Mouse (Mus musculus) forebrain, embryonic 13.5 days (tissue): Measurements from ENCODE around the gene Pla1a. TPM values are rescaled to one million over a fixed set of nuclear protein-coding genes. Genes with fewer than 3 reads are reported as not detected.

ENCODE experiments used
- ATAC-seq: fragments of 200-750 bp; cut with Nextera tagmentation; 2 replicates; pipeline ENCODE4 v1.8.0; 2017
- H3K27ac ChIP-seq: fragments of 300-500 bp; sonication (generic); 2 replicates; pipeline ENCODE4 v1.5.1; 2015; ENCODE audit warnings: inconsistent platforms, mild to moderate bottlenecking, moderate library complexity
- H3K27me3 ChIP-seq: fragments of 300-500 bp; sonication (generic); 2 replicates; pipeline ENCODE4 v1.6.1; 2015; ENCODE audit warnings: mild to moderate bottlenecking, inconsistent platforms
- H3K36me3 ChIP-seq: fragments of 300-500 bp; sonication (generic); 2 replicates; pipeline ENCODE4 v1.6.1; 2015; ENCODE audit warnings: mild to moderate bottlenecking, inconsistent platforms; ENCODE audit not compliant: poor library complexity, severe bottlenecking
- H3K4me1 ChIP-seq: fragments of 300-500 bp; sonication (generic); 2 replicates; pipeline ENCODE4 v1.6.1; 2015; ENCODE audit warnings: inconsistent platforms
- H3K4me2 ChIP-seq: fragments of 300-500 bp; sonication (generic); 2 replicates; pipeline ENCODE4 v1.6.1; 2015; ENCODE audit warnings: inconsistent platforms, mild to moderate bottlenecking, moderate library complexity
- H3K4me3 ChIP-seq: fragments of 300-500 bp; sonication (generic); 2 replicates; pipeline ENCODE4 v1.5.1; 2015; ENCODE audit warnings: mild to moderate bottlenecking, inconsistent platforms
- H3K9ac ChIP-seq: fragments of 300-500 bp; sonication (generic); 2 replicates; pipeline ENCODE4 v1.6.1; 2015; ENCODE audit warnings: mild to moderate bottlenecking, inconsistent platforms
- H3K9me3 ChIP-seq: fragments of 300-500 bp; sonication (generic); replicated peaks from 2 replicates; pipeline ENCODE4 v1.6.1; 2016; ENCODE audit warnings: inconsistent platforms
- WGBS: fragments of 180-500 bp; shearing (Covaris S2); methylation state at CpG from one replicate; pipeline ENCODE4 v1.1.7; 2015; 5-methylcytosine and 5-hydroxymethylcytosine counted together
- polyA plus RNA-seq: library from polyadenylated mRNA; unstranded; fragments of >200 nt; fragmentation: Nextera tagmentation; extraction: Ambion mirVana; gene quantifications from 2 replicates; pipeline ENCODE4 v1.2.1, GENCODE M21; 2015

The Pla1a gene
- polyA plus RNA-seq, 1 experiment from 2014 or later, result 0.45 TPM

GRCm38 (mm10) chr16:38377546-38377945 lies 55.4 kb downstream of the Pla1a start:
- no peaks in the 10 kb centered on the region for H3K9me3 ChIP-seq
- H3K4me2 ChIP-seq, result no peak overlapping the region
- 85% methylated on average over 6 of the region's 6 CpGs for WGBS
- no peaks in the 10 kb centered on the region for H3K27me3 ChIP-seq
- no peak overlapping the region for H3K27ac ChIP-seq
- no peaks in the 10 kb centered on the region for H3K36me3 ChIP-seq
- H3K4me1 ChIP-seq, result peaks cover 6% of the 10 kb centered on the region; the same call in 1 of the 2 replicates
- ATAC-seq, result no peak
- no peak overlapping the region for H3K9ac ChIP-seq
- no peak overlapping the region for H3K4me3 ChIP-seq

- no peaks in the 10 kb centered on the region for H3K9me3 ChIP-seq
- 58% methylated on average over 8 of the region's 8 CpGs for WGBS
- H3K4me2 ChIP-seq, result peak overlapping the region; percentile 55
- H3K9ac ChIP-seq, result peak overlapping the region; percentile 56
- peak; percentile 42 for ATAC-seq
- H3K36me3 ChIP-seq, result no peaks in the 10 kb centered on the region
- peak overlapping the region; percentile 27 for H3K4me3 ChIP-seq
- no peaks in the 10 kb centered on the region for H3K27me3 ChIP-seq
- no peak overlapping the region; the same call in 1 of the 2 replicates for H3K27ac ChIP-seq
- peaks cover 6% of the 10 kb centered on the region; the same call in 1 of the 2 replicates for H3K4me1 ChIP-seq
Observed at GRCm38 (mm10) chr16:38376841-38377249, 56.1 kb downstream of the Pla1a start.

- Histone ChIP-seq H3K4me2 (peak overlapping the region; percentile 55), H3K9ac (peak overlapping the region; percentile 56), H3K27ac (no peak overlapping the region; the same call in 1 of the 2 replicates), H3K4me3 (peak overlapping the region; percentile 27), H3K27me3 (no peaks in the 10 kb centered on the region), H3K9me3 (no peaks in the 10 kb centered on the region), H3K4me1 (peaks cover 6% of the 10 kb centered on the region; the same call in 1 of the 2 replicates), H3K36me3 (no peaks in the 10 kb centered on the region)
- 28% methylated on average over 17 of the region's 17 CpGs for WGBS
- peak; percentile 93 for ATAC-seq
Observed at GRCm38 (mm10) chr16:38376163-38376840, 56.6 kb downstream of the Pla1a start.

- 84% methylated on average over 7 of the region's 7 CpGs for WGBS
- Histone ChIP-seq H3K9ac (no peak overlapping the region), H3K27me3 (no peaks in the 10 kb centered on the region), H3K4me3 (no peak overlapping the region), H3K4me2 (no peak overlapping the region), H3K4me1 (peaks cover 6% of the 10 kb centered on the region; the same call in 1 of the 2 replicates), H3K27ac (no peak overlapping the region), H3K36me3 (no peaks in the 10 kb centered on the region), H3K9me3 (no peaks in the 10 kb centered on the region)
- ATAC-seq, result no peak
Observed at GRCm38 (mm10) chr16:38375182-38375581, 57.8 kb downstream of the Pla1a start.

- Histone ChIP-seq H3K9me3 (no peaks in the 10 kb centered on the region), H3K4me3 (no peak overlapping the region), H3K4me1 (peaks cover 6% of the 10 kb centered on the region; the same call in 1 of the 2 replicates), H3K36me3 (no peaks in the 10 kb centered on the region), H3K27me3 (no peaks in the 10 kb centered on the region), H3K4me2 (no peak overlapping the region; the same call in 1 of the 2 replicates), H3K9ac (no peak overlapping the region), H3K27ac (no peak overlapping the region)
- 84% methylated on average over 10 of the region's 10 CpGs for WGBS
- ATAC-seq, result no peak
Observed at GRCm38 (mm10) chr16:38374379-38375140, 58.4 kb downstream of the Pla1a start.

- Histone ChIP-seq H3K27ac (no peak overlapping the region), H3K4me3 (no peak overlapping the region), H3K36me3 (no peaks in the 10 kb centered on the region), H3K4me2 (no peak overlapping the region; the same call in 1 of the 2 replicates), H3K9ac (no peak overlapping the region), H3K27me3 (no peaks in the 10 kb centered on the region), H3K4me1 (peaks cover 6% of the 10 kb centered on the region; the same call in 1 of the 2 replicates), H3K9me3 (no peaks in the 10 kb centered on the region)
- no peak for ATAC-seq
- 84% methylated on average over 16 of the region's 16 CpGs for WGBS
Observed at GRCm38 (mm10) chr16:38373941-38374340, 59.0 kb downstream of the Pla1a start.

GRCm38 (mm10) chr16:38373439-38373838 lies 59.5 kb downstream of the Pla1a start:
- Histone ChIP-seq H3K9ac (no peak overlapping the region), H3K27ac (no peak overlapping the region), H3K9me3 (no peaks in the 10 kb centered on the region), H3K4me3 (no peak overlapping the region), H3K4me1 (peaks cover 6% of the 10 kb centered on the region; the same call in 1 of the 2 replicates), H3K4me2 (no peak overlapping the region), H3K36me3 (no peaks in the 10 kb centered on the region), H3K27me3 (no peaks in the 10 kb centered on the region)
- 80% methylated on average over 10 of the region's 10 CpGs for WGBS
- no peak for ATAC-seq

- 90% methylated on average over 4 of the region's 4 CpGs for WGBS
- Histone ChIP-seq H3K4me1 (peaks cover 6% of the 10 kb centered on the region; the same call in 1 of the 2 replicates), H3K36me3 (no peaks in the 10 kb centered on the region), H3K4me2 (no peak overlapping the region), H3K9me3 (no peaks in the 10 kb centered on the region), H3K9ac (no peak overlapping the region), H3K4me3 (no peak overlapping the region), H3K27me3 (no peaks in the 10 kb centered on the region), H3K27ac (no peak overlapping the region)
- no peak for ATAC-seq
Observed at GRCm38 (mm10) chr16:38372876-38373275, 60.1 kb downstream of the Pla1a start.

- Histone ChIP-seq H3K4me1 (peaks cover 6% of the 10 kb centered on the region; the same call in 1 of the 2 replicates), H3K4me3 (no peak overlapping the region), H3K9me3 (no peaks in the 10 kb centered on the region), H3K9ac (no peak overlapping the region), H3K36me3 (no peaks in the 10 kb centered on the region), H3K4me2 (no peak overlapping the region), H3K27me3 (no peaks in the 10 kb centered on the region), H3K27ac (no peak overlapping the region)
- no peak for ATAC-seq
- 87% methylated on average over 15 of the region's 15 CpGs for WGBS
Observed at GRCm38 (mm10) chr16:38371705-38372296, 61.1 kb downstream of the Pla1a start.

- Histone ChIP-seq H3K9me3 (no peaks in the 10 kb centered on the region), H3K27me3 (no peaks in the 10 kb centered on the region), H3K4me3 (no peak overlapping the region), H3K4me2 (no peak overlapping the region), H3K36me3 (no peaks in the 10 kb centered on the region), H3K4me1 (0 out of 2 replicates have a peak, but pooled peaks cover under 1% of the 10 kb centered on the region), H3K27ac (no peak overlapping the region), H3K9ac (no peak overlapping the region)
- 83% methylated on average over 8 of the region's 8 CpGs for WGBS
- ATAC-seq, result no peak
Observed at GRCm38 (mm10) chr16:38370633-38371374, 62.1 kb downstream of the Pla1a start.

GRCm38 (mm10) chr16:38369992-38370484 lies 62.9 kb downstream of the Pla1a start:
- Histone ChIP-seq H3K4me3 (no peak overlapping the region), H3K27ac (no peak overlapping the region), H3K9ac (no peak overlapping the region), H3K27me3 (no peaks in the 10 kb centered on the region), H3K4me2 (no peak overlapping the region), H3K36me3 (no peaks in the 10 kb centered on the region), H3K9me3 (no peaks in the 10 kb centered on the region), H3K4me1 (no peaks in the 10 kb centered on the region)
- 86% methylated on average over 4 of the region's 4 CpGs for WGBS
- no peak for ATAC-seq
